Mouse (Mus musculus) gastrocnemius, postnatal 14 days (tissue): ENCODE data around the gene Znrf3. TPM values are rescaled to one million over a fixed set of nuclear protein-coding genes. Genes with fewer than 3 reads are reported as not detected.
"Not testable (repeated sequence)": the region's sequence is repeated elsewhere in the genome, so short reads cannot be mapped to it uniquely, and the experiment has no call there.

Experiments used
- DNase-seq: peaks from one replicate; pipeline ENCODE4 v3.0.0; 2021; ENCODE audit warnings: mixed read lengths
- intact Hi-C: fragments of 180-260 bp; cut with DNase I; formaldehyde crosslinking; loops from one replicate; pipeline ENCODE4 v1.15.1; 2025; ENCODE audit warnings: low total_unique reads
- long read RNA-seq, 2 experiments: library from polyadenylated mRNA; stranded (forward); transcript quantifications; one replicate each; pipeline ENCODE4 v2.0.0; 2021
- total RNA-seq, 2 experiments: library from RNA; stranded (reverse); gene quantifications; 2 replicates each; pipeline ENCODE4 v1.2.3; 2021

Znrf3 gene
- total RNA-seq = 1 to 10 TPM; 6.5 to 9.3 TPM
- long read RNA-seq, experiment 1, full-length matches to known transcripts = 1 of 2 reads
- long read RNA-seq, experiment 1, partial matches to known transcripts = 1 of 2 reads
- long read RNA-seq, experiment 1, other reads (novel, unspliced or antisense) = 0 of 2 reads
- long read RNA-seq, experiment 2, full-length matches to known transcripts = 3 of 4 reads
- long read RNA-seq, experiment 2, partial matches to known transcripts = 0 of 4 reads
- long read RNA-seq, experiment 2, other reads (novel, unspliced or antisense) = 1 of 4 reads

GRCm38 (mm10) chr11:5444599-5445451 is at the start of gene Znrf3:
TSS of gene Znrf3 (minus strand) at chr11:5444847.
- intact Hi-C loops = no loop called here
- peak; percentile 94 for DNase-seq

DNA sequence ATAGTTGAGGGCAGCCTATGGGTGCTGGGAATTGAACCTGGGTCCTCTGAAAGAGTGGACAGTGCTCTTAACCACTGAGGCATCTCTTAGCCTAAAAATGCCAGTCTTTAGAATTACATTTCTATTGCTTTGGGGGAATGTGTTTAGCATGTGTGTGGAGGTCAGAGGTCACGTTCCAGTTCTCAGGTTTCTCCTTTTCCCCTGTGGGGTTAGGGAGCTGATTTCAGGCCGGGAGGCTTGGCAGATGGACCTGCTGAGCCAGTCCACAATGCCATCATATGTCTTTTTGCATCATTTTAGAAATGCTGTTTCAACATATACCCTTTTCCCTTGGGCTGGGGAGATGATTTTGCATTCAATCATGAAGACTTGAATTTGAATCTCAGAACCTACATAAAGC is 49.2 kb upstream of the Znrf3 start:
- intact Hi-C loops = loop anchor here (10.0 kb wide), 1 partner anchor 211 kb away; no protein-coding TSS in a partner anchor

DNA sequence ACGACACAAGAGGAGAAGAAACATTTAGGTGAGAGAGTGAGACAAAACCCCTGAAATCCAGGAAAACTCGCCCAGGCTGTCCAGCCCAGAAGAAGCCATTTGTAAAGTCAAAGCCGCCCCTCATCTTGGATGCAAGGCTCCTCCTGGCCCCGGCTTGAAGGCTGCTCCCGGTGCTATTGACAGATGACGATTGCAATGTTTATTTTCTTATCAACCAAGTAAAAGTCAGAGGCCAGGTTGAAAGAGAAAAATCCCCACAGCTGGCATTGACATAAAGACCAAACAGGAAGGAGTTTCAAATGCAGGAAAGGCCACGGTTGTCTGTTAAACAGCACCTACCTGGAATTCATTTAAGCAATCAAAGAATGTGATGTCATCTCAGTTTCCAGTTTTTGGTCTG is 47.3 kb upstream of the Znrf3 start:
- intact Hi-C loops = loop anchor here (10.0 kb wide), 1 partner anchor 213 kb away; no protein-coding TSS in a partner anchor
- DNase-seq = no peak

More for the DNA sequence above, 49.2 kb upstream of the Znrf3 start:
- DNase-seq = no peak

GRCm38 (mm10) chr11:5490989-5491656 is 46.5 kb upstream of the Znrf3 start:
- DNase-seq = no peak
- intact Hi-C loops = loop anchor here (10.0 kb wide), 1 partner anchor 214 kb away; no protein-coding TSS in a partner anchor

- not testable (repeated sequence) for DNase-seq
- intact Hi-C loops = loop anchor here (5.0 kb wide), 2 partner anchors 33 to 138 kb away; partner anchors contain the start of gene Xbp1
Measured at GRCm38 (mm10) chr11:5489433-5489832, 44.8 kb upstream of the Znrf3 start.

DNA sequence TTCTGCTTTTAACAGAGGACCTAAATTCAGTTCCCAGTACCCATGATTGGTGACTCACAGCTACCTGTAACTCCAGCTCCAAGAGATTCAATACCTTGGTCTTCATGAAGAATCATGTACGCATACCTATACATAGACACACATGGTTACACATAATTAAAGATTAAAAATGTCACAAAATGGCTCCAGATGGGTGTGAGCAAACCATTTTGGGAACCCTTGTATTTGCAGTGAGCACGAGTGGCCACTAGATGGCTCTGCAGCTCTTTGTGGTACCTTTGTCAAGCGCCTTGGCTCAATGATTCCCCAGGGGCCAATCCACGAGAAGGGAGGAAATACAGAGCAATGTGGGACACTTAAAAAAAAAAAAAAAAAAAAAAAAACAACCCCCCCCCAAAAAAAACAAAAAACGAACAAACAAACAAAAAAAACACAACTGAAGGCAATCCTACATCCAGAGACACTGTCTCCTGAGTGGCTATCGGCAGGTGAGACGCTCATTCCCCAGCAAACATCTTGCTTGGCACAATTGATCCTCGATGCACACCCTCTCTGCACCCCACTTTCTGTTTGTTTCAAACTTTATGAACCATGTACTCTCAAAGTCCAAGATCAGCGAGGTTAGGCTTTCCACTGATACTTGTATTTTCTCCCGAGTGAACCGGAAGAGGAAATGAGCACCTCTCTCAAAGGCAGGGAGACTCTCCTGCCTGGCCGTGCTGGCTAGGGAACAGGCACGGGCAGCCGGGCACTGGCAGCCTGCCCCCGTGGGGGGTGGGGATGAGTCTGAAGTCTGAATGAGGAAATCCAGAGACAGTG is 40.8 kb upstream of the Znrf3 start:
- DNase-seq = peak; percentile 79
- intact Hi-C loops = loop anchor here (5.0 kb wide), 2 partner anchors 37 to 142 kb away; partner anchors contain the start of gene Xbp1

GRCm38 (mm10) chr11:5482581-5482980 is 37.9 kb upstream of the Znrf3 start:
- no peak for DNase-seq
- intact Hi-C loops = no loop called here

DNA sequence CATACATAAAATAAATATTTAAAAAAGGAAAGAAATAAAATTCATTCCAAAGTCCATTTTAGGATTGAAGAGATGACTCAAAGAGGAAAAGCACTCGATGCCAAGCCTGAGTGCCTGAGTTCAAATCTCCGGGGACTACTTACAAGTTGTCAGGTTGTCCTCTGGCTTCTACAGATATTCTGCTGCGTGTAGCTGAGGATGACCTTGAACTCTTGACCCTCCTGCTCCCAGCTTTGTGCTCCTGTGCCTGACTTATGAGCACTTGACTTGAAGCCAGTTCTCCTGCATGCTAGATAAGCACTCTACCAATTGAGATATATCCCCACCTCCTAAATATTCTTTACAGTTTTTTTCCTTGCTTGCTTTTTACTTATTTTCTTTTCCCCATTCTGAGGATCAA is 34.2 kb upstream of the Znrf3 start:
- intact Hi-C loops = no loop called here

GRCm38 (mm10) chr11:5478193-5478592 is 33.5 kb upstream of the Znrf3 start:
- no peak for DNase-seq
- intact Hi-C loops = no loop called here

More for the DNA sequence above, 34.2 kb upstream of the Znrf3 start:
- no peak for DNase-seq

- no peak for DNase-seq
- intact Hi-C loops = no loop called here
Measured at GRCm38 (mm10) chr11:5476806-5477205, 32.2 kb upstream of the Znrf3 start.

DNA sequence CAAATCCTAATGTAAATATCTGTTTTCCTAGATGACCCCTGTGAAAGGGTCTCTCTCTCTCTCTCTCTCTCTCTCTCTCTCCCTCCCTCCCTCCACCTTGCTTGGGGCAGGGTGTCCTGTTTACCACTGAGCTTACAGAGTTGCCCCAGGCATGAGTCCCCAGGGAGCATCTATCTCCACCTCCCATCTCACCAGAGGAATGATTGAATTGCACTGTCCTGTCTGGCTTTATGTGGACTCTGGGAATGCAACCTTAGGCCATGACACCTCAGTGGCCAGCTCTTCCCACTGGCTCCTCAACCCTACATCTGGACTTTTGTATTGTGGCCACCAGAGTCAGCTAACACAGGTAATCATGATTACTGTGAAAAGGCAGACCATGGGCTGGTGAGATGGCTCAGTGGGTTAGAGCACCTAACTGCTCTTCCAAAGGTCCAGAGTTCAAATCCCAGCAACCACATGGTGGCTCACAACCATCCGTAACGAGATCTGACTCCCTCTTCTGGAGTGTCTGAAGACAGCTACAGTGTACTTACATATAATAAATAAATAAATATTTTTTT is 31.0 kb upstream of the Znrf3 start:
- intact Hi-C loops = loop anchor here (2.0 kb wide), 1 partner anchor 185 kb away; no protein-coding TSS in a partner anchor
- DNase-seq = not testable (repeated sequence)

DNA sequence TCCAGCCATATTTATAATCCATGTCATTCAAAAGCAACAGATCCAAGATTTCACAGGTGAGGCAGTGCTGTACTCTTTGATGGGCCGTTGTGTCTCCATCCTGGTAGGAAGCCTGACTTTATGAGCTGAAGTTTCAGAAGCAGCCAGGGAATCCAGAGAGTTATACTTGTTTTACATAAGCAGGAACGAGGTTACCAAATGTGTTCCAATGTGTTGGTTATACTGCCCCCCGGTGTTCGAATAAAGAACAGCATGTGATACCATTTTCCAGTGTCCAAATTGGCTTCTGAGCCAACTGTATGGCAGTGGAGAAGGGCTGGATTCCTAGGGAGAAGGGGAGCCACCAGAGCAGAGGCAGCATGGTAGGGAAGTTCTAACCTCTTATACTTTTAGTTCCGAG is 29.5 kb upstream of the Znrf3 start:
- DNase-seq = peak; percentile 29
- intact Hi-C loops = loop anchor here (2.0 kb wide), 1 partner anchor 183 kb away; no protein-coding TSS in a partner anchor

DNA sequence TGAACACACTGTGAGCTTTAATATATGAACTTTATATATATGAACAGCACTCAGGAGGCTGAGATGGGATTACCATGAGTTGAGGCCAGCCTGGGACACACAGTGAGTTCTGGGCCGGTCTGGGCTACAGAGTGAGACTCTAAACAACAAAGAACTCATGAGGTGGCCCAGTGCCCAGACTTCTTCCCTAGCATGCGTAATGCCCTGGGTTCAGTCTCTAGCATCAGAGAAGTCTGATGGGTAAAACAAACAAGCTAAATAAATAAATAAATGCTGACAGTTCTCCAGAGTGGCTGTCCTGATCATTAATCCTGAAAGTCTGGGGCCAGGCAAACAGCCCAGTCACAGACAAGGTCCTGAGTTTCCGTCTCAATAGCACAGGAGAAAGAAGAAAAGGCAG is 25.4 kb upstream of the Znrf3 start:
- DNase-seq = no peak
- intact Hi-C loops = no loop called here

- no peak for DNase-seq
- intact Hi-C loops = no loop called here
Measured at GRCm38 (mm10) chr11:5469084-5469483, 24.4 kb upstream of the Znrf3 start.

DNA sequence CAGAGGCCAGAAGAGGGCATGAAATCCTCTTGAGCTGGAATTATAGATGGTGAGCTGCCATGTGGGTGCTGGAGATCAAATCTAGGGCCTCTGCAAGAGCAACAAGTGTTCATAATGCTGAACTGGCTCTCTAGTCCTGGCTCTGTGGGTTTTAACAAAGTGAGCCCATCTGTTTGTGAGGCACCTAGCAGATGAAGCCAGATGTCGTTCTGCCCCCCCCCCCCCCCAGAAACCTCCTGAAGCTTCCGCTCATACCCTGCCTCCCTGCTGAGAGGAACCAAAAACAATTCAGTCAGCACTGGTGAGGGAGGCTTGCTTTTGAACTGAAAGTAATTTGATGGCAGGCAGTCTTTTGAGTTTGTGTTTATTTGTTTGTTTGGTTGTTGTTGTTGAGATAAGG is 23.8 kb upstream of the Znrf3 start:
- intact Hi-C loops = no loop called here

DNA sequence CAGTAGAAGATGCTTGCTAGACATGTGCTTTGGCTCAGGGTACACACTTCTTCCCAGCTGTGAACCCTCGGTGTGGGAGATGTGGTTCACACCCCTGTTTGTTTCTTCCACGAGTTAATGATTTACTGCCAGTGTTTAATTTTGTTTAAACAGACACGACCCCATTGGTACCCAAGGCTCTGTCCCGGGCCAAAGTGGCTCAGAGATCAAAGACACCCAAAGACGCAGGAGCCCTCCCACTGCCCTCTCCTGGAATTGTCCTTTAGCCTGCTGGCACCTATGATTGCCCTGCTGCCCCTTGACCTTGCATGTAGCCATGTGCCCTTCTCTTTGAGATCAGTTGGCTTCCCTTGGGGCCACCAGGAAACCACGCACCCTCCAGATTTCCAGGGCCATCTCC is 7.3 kb upstream of the Znrf3 start:
- intact Hi-C loops = loop anchor here (10.0 kb wide), 1 partner anchor 277 kb away; no protein-coding TSS in a partner anchor
- no peak for DNase-seq

More for the DNA sequence above, 23.8 kb upstream of the Znrf3 start:
- no peak for DNase-seq

GRCm38 (mm10) chr11:5451341-5451740 is 6.7 kb upstream of the Znrf3 start:
- DNase-seq = no peak
- intact Hi-C loops = loop anchor here (10.0 kb wide), 1 partner anchor 277 kb away; no protein-coding TSS in a partner anchor

- no peak for DNase-seq
- intact Hi-C loops = loop anchor here (10.0 kb wide), 1 partner anchor 276 kb away; no protein-coding TSS in a partner anchor
Measured at GRCm38 (mm10) chr11:5450701-5451100, 6.1 kb upstream of the Znrf3 start.
